Mouse (Mus musculus): Measurements from ENCODE around the gene Rpusd1.

DNA sequence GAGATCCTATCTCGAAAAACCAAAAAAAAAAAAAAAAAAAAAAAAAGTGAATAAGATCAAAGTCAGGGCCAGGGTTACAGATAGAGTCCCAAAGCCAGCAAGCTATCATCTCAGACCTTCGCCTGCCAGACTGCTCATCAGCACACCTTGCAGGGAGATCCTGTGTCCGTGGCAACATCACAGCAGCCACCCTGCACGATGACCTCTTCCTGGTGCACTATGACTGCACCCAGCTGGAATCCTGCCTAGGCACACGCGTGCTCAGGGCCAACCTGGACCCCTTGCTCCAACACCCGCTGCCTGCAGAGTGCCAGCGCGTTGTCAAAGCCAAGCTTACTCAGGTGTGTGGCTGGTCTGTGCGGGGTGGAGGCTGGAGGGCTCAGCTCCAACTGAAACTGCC, 16.8 kb downstream of the Rpusd1 start:
- TF ChIP-seq CTCF (conservative IDR thresholded peaks at IDR 0.05 in 1 of 2, IDR thresholded peaks at IDR 0.05 in 1 of 2; ENCODE audit: low read depth in 2 of 2, low read length in 2 of 2) (no peak), CHD1 (IDR thresholded peaks at IDR 0.05; ENCODE audit: low read depth, low read length) (no peak), ZKSCAN1 (IDR thresholded peaks at IDR 0.05; ENCODE audit: borderline replicate concordance, low read depth, low read length) (no peak)

All from CH12.LX (cell line).